Mouse (Mus musculus): ENCODE measurements around the gene Gm11096.

- TF ChIP-seq E2F4 (IDR thresholded peaks at IDR 0.05; ENCODE audit: insufficient read depth) (no peak), MYOD1 (IDR thresholded peaks at IDR 0.05; ENCODE audit: control insufficient read depth in 1 of 3, insufficient read length in 2 of 3, low read depth in 2 of 3) (no peak), POLR2A (IDR thresholded peaks at IDR 0.05; ENCODE audit: insufficient read length, low read depth) (no peak), TCF12 (IDR thresholded peaks at IDR 0.05; ENCODE audit: insufficient read depth, poor library complexity, severe bottlenecking) (no peak), MYOG (IDR thresholded peaks at IDR 0.05; ENCODE audit: control insufficient read depth in 1 of 3, insufficient read depth in 1 of 3, insufficient read length in 2 of 3, low read depth in 2 of 3) (no peak), MAX (IDR thresholded peaks at IDR 0.05; ENCODE audit: low read depth) (no peak), POLR2AphosphoS2 (IDR thresholded peaks at IDR 0.05; ENCODE audit: insufficient read length, low read depth) (no peak), USF1 (IDR thresholded peaks at IDR 0.05; ENCODE audit: low read depth) (no peak), REST (IDR thresholded peaks at IDR 0.05; ENCODE audit: insufficient read depth, insufficient read length) (no peak), SRF (IDR thresholded peaks at IDR 0.05; ENCODE audit: control insufficient read depth, insufficient read length, low read depth) (no peak)
Measured at GRCm38 (mm10) chr17:81477420-81477819, 35.9 kb downstream of the Gm11096 start.

All from myocyte (in vitro differentiated cells).